Mouse (Mus musculus) left cerebral cortex, adult 2 months (tissue): ENCODE results near the gene Rab5b. TPM values are rescaled to one million over a fixed set of nuclear protein-coding genes. Genes with fewer than 3 reads are reported as not detected.
"Not testable (repeated sequence)": the region's sequence is repeated elsewhere in the genome, so short reads cannot be mapped to it uniquely, and the experiment has no call there.

Source experiments
- DNase-seq, 2 experiments: peaks; one replicate each; pipeline ENCODE4 v3.0.0; 2021 to 2022; ENCODE audit warnings: low spot score in 2 of 2, mixed read lengths in 1 of 2; ENCODE audit errors: extremely low spot score in 1 of 2
- H3K27ac ChIP-seq: fragments of 200-600 bp; 2 replicates; pipeline ENCODE4 v1.8.1; 2022
- H3K4me3 ChIP-seq: fragments of 200-600 bp; 2 replicates; pipeline ENCODE4 v1.8.1; 2022
- CTCF ChIP-seq: fragments of 200-600 bp; IDR thresholded peaks from 2 replicates; pipeline ENCODE4 v1.8.1; 2022; ENCODE audit warnings: antibody characterized with exemption, mild to moderate bottlenecking, moderate library complexity
- intact Hi-C: fragments of 180-260 bp; cut with DNase I; formaldehyde crosslinking; loops from one replicate; pipeline ENCODE4 v1.15.1; 2025
- total RNA-seq, 2 experiments: library from RNA; stranded (reverse); gene quantifications; 2 replicates each; pipeline ENCODE4 v1.2.3; 2021

Rab5b gene
- total RNA-seq, 2 experiments from 2014 or later, result 123 to 132 TPM

DNA sequence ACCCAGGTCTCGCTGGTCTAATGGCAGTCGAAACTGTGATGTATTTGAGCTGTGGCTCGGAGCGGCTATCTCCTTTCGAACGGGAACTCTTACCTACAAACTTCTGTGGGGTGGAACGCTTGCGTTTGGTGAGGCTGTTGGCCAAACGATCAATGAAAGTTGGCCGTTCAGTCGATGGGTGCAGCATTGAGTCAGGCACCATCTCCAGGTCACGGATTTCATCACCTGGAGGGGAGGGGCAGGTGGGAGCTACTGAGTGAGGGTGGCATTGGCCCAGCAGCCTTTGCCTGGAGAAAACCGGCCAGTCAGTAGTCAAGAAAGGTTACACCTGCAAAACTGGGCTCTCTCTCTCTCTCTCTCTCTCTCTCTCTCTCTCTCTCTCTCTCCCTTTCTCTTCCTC, 60.4 kb downstream of the Rab5b start:
- H3K27ac ChIP-seq, result no peak overlapping the region
- TF ChIP-seq CTCF, result no peak
- intact Hi-C loops, result no loop called here
- DNase-seq, result no peak
- H3K4me3 ChIP-seq, result no peak overlapping the region

- Histone ChIP-seq H3K4me3 (no peak overlapping the region), H3K27ac (no peak overlapping the region)
- intact Hi-C loops, result no loop called here
- no peak for DNase-seq
- no peak for TF ChIP-seq CTCF
Measured at GRCm38 (mm10) chr10:128631571-128631970, 64.5 kb downstream of the Rab5b start.

GRCm38 (mm10) chr10:128630306-128630705, 65.8 kb downstream of the Rab5b start:
- DNase-seq, H3K27ac ChIP-seq, intact Hi-C loops, H3K4me3 ChIP-seq: not testable (repeated sequence)

DNA sequence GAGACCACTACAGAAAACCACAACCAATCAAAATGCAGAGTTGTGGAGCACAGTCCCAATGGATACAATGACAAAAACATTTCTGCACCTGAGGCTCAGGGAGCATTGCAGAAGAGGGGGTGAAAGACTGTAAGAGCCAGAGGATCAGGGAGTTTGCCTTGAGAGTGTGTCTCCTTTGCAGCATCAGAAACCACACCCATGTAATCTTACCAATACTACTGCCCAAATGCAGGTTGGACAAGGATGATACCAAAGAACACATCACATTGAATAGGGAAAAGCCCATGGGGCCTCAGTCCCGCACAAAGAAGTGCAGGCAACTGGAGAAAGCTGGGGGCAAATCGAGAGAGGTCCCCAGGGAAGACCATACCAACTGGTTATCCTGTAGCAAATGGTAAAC, 66.3 kb downstream of the Rab5b start:
- no peak for DNase-seq
- TF ChIP-seq CTCF, result no peak
- intact Hi-C loops, result no loop called here
- Histone ChIP-seq H3K27ac (no peak overlapping the region), H3K4me3 (no peak overlapping the region)

DNA sequence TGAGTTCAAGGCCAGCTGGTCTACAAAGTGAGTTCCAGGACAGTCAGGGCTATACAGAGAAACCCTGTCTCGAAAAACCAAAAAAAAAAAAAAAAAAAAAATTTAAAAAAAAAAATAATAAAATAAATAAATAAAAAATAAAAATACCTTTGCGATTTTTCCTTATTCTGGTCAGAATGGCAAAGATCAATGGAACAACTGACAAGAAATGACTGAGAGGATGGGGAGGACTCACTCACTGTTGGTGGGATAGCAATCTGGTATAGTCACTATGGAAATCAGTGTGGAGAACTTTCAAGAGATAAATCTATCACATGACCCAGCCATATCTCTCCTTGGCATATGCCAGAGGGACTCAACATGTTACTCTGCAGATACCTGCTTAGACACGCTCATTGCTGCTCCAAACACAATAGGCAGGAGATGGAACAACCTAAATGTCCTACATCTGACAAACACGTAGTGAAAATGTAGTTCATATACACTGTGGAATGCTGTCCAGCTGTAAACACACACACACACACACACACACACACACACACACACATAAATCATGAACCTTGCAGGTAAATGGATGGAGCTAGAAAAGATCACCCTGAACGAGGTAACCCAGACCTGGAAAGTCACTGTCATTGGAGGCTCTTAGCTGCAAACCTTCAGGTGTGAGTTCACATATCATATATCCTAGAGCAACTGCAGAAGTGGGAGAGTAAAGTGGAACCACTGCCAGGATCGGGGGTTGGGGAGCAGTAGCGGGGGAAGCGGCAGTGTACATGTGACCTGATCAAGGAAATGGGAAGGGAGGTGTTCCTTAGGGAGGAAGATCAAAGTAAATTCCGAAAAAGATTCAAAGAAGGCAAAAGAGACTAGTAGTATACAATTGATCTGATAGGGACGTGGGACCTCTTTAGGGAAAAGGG, 68.4 kb downstream of the Rab5b start:
- no peak for DNase-seq
- Histone ChIP-seq H3K27ac (no peak overlapping the region), H3K4me3 (no peak overlapping the region)
- intact Hi-C loops, result no loop called here
- TF ChIP-seq CTCF, result no peak

Other genes with a start within 250 kb of the Rab5b start
- 100 to 1,000 TPM; 253 to 254 TPM for gene Smarcc2, start 237.0 kb downstream of the Rab5b start, total RNA-seq
- 100 to 1,000 TPM; 555 to 562 TPM for gene Myl6, start 202.1 kb downstream of the Rab5b start, total RNA-seq
- 10 to 100 TPM; 30.7 to 32.9 TPM for gene Myl6b, start 197.6 kb downstream of the Rab5b start, total RNA-seq
- 10 to 100 TPM; 10.2 to 10.4 TPM for gene Esyt1, start 170.4 kb downstream of the Rab5b start, total RNA-seq
- 10 to 100 TPM; 12.4 to 15.7 TPM for gene Zc3h10, start 148.5 kb downstream of the Rab5b start, total RNA-seq
- gene Rpl41, start 147.0 kb downstream of the Rab5b start, total RNA-seq, result 1,000 to 10,000 TPM; 1,506 to 1,537 TPM
- gene Pa2g4, start 130.3 kb downstream of the Rab5b start, total RNA-seq, result 10 to 100 TPM; 51.7 to 58.0 TPM
- 1 to 10 TPM; 5.0 to 5.4 TPM for gene Erbb3, start 106.6 kb downstream of the Rab5b start, total RNA-seq
- 100 to 1,000 TPM; 211 to 235 TPM for gene Rps26, start 69.5 kb downstream of the Rab5b start, total RNA-seq
- 10 to 100 TPM; 16.2 to 16.8 TPM for gene Ikzf4, start 50.3 kb downstream of the Rab5b start, total RNA-seq
- 10 to 100 TPM; 11.3 to 12.3 TPM for gene Suox, start 22.2 kb downstream of the Rab5b start, total RNA-seq
- gene Pmel, start 7.9 kb upstream of the Rab5b start, total RNA-seq, result under 1 TPM; 0.36 to 0.75 TPM
- 1 to 10 TPM; 2.2 to 2.6 TPM for gene Cdk2, start 8.8 kb upstream of the Rab5b start, total RNA-seq
- 1 to 10 TPM; 7.4 to 7.9 TPM for gene Dgka, start 48.6 kb upstream of the Rab5b start, total RNA-seq
- gene Pym1, start 51.6 kb upstream of the Rab5b start, total RNA-seq, result 10 to 100 TPM; 27.1 to 27.8 TPM
- under 1 TPM; 0.48 to 0.63 TPM for gene Mmp19, start 94.6 kb upstream of the Rab5b start, total RNA-seq
- 10 to 100 TPM; 62.3 TPM for gene Dnajc14, start 107.8 kb upstream of the Rab5b start, total RNA-seq
- 10 to 100 TPM in 1 of 2 experiments, 1 to 10 TPM in 1; 7.9 to 10.3 TPM for gene Tmem198b, start 108.1 kb upstream of the Rab5b start, total RNA-seq
- 10 to 100 TPM; 33.0 to 33.6 TPM for gene Sarnp, start 121.1 kb upstream of the Rab5b start, total RNA-seq
- gene Ormdl2, start 125.4 kb upstream of the Rab5b start, total RNA-seq, result 1 to 10 TPM; 7.9 to 9.0 TPM
- 10 to 100 TPM; 13.1 to 15.3 TPM for gene Gdf11, start 195.5 kb upstream of the Rab5b start, total RNA-seq
- gene Cd63, start 204.7 kb upstream of the Rab5b start, total RNA-seq, result 10 to 100 TPM; 63.7 to 73.3 TPM
- 1 to 10 TPM; 6.5 to 7.4 TPM for gene Rdh5, start 226.6 kb upstream of the Rab5b start, total RNA-seq
- gene Bloc1s1, start 227.8 kb upstream of the Rab5b start, total RNA-seq, result 10 to 100 TPM; 78.8 to 80.8 TPM
- 10 to 100 TPM; 13.2 to 16.3 TPM for gene Itga7, start 237.6 kb upstream of the Rab5b start, total RNA-seq